Comparison of ENCODE assay signal across 22 mouse cellular contexts in the genomic region with DNA sequence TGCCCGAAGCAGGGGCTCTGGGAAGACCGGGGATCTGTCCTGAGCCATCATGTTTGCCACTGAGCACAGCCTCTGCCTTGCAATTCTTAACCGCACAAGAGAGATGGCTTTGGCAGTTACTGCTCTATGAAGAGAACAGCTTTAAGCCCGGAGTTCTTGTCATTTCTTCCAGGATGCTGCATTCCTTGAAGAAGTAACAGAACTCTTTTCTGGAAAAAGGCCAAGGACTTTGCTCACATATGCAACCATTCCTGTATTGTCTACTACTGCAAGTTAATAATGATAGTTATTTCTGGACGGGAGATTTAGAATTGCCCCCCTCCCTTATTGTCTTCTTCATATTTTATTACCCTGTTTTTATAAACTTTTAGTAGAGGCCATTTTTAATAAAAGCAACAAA. TPM values are rescaled to one million over a fixed set of nuclear protein-coding genes. Genes with fewer than 3 reads are reported as not detected.
DNase-seq lines count a peak whose midpoint lies in the region; ATAC-seq and TF ChIP-seq lines count a peak whose summit lies in the region.
"Had no signal": no experiment of that assay in that cellular context is flagged by ENCODE, and none has a peak within 500 bp of the region (broad histone marks: within the 10 kb centered on the region; RNA-seq: fewer than 3 reads in every experiment).

No protein-coding gene starts in this region.

- no peaks in the 10 kb centered on the region for H3K9me3 ChIP-seq in kidney, postnatal 0 days (replicated peaks; ENCODE audit: low read length)
- 0 out of 2 replicates have a peak, but pooled peaks cover under 1% of the 10 kb centered on the region for H3K9me3 ChIP-seq in kidney, embryonic 16.5 days (ENCODE audit: low read length)
- no peaks in the 10 kb centered on the region for H3K9me3 ChIP-seq in lung, embryonic 14.5 days (ENCODE audit: low read depth, low read length)
- H3K9me3 ChIP-seq in stomach, embryonic 14.5 days (ENCODE audit: control insufficient read depth, low read depth, low read length): no peaks in the 10 kb centered on the region
- H3K9me3 ChIP-seq in stomach, postnatal 0 days (ENCODE audit: control insufficient read depth, low read length): no peaks in the 10 kb centered on the region
- H3K9me3 ChIP-seq in hindbrain, embryonic 13.5 days: 0 out of 2 replicates have a peak, but pooled peaks cover under 1% of the 10 kb centered on the region
- H3K9me3 ChIP-seq: embryonic facial prominence, embryonic 12.5 days; embryonic facial prominence, embryonic 15.5 days; G1E had no signal

- no peak overlapping the region for H3K9ac ChIP-seq in kidney, postnatal 0 days (ENCODE audit: low read depth, low read length)
- H3K9ac ChIP-seq in kidney, embryonic 16.5 days (replicated peaks; ENCODE audit: low read length): no peak overlapping the region
- H3K9ac ChIP-seq in lung, embryonic 14.5 days: no peak overlapping the region
- H3K9ac ChIP-seq in stomach, embryonic 14.5 days (replicated peaks; ENCODE audit: low read depth, low read length): no peak overlapping the region
- no peak overlapping the region for H3K9ac ChIP-seq in stomach, postnatal 0 days (ENCODE audit: low read length)
- no peak overlapping the region for H3K9ac ChIP-seq in hindbrain, embryonic 13.5 days
- H3K9ac ChIP-seq: embryonic facial prominence, embryonic 12.5 days; embryonic facial prominence, embryonic 15.5 days; forebrain, embryonic 12.5 days had no signal

- no peak for TF ChIP-seq POLR2A in lung, adult 2 months (IDR thresholded peaks at IDR 0.05; ENCODE audit: borderline replicate concordance, extremely low read depth, low read depth, low read length)

- H3K27me3 ChIP-seq in kidney, postnatal 0 days (ENCODE audit: insufficient read depth, low read length): no peaks in the 10 kb centered on the region
- no peaks in the 10 kb centered on the region for H3K27me3 ChIP-seq in kidney, embryonic 16.5 days (ENCODE audit: insufficient read depth, low read length)
- no peaks in the 10 kb centered on the region for H3K27me3 ChIP-seq in lung, embryonic 14.5 days (ENCODE audit: insufficient read depth, low read length)
- H3K27me3 ChIP-seq in stomach, embryonic 14.5 days (ENCODE audit: control insufficient read depth, insufficient read depth, low read length): no peaks in the 10 kb centered on the region
- no peaks in the 10 kb centered on the region for H3K27me3 ChIP-seq in stomach, postnatal 0 days (ENCODE audit: control insufficient read depth, insufficient read depth, low read length)
- H3K27me3 ChIP-seq in hindbrain, embryonic 13.5 days: no peaks in the 10 kb centered on the region
- H3K27me3 ChIP-seq: embryonic facial prominence, embryonic 12.5 days; embryonic facial prominence, embryonic 15.5 days had no signal

- peaks cover 5% of the 10 kb centered on the region; the same call in 1 of the 2 replicates for H3K4me1 ChIP-seq in kidney, postnatal 0 days (replicated peaks; ENCODE audit: insufficient read depth, low read length)
- peaks cover 13% of the 10 kb centered on the region; the same call in 1 of the 2 replicates for H3K4me1 ChIP-seq in kidney, embryonic 16.5 days (ENCODE audit: insufficient read depth, low read length)
- peaks cover 9% of the 10 kb centered on the region; the same call in 1 of the 2 replicates for H3K4me1 ChIP-seq in lung, embryonic 14.5 days (ENCODE audit: insufficient read depth)
- no peaks in the 10 kb centered on the region for H3K4me1 ChIP-seq in lung, adult 2 months (ENCODE audit: control insufficient read depth, insufficient read depth, low read length)
- peaks cover 4% of the 10 kb centered on the region; the same call in 1 of the 2 replicates for H3K4me1 ChIP-seq in stomach, embryonic 14.5 days (ENCODE audit: control insufficient read depth, insufficient read depth, low read length)
- H3K4me1 ChIP-seq in stomach, postnatal 0 days (replicated peaks; ENCODE audit: control insufficient read depth, insufficient read depth): no peaks in the 10 kb centered on the region
- H3K4me1 ChIP-seq in hindbrain, embryonic 13.5 days (replicated peaks): peaks cover 11% of the 10 kb centered on the region; the same call in 1 of the 2 replicates

- no peak for TF ChIP-seq CTCF in kidney, postnatal 0 days (IDR thresholded peaks at IDR 0.05; ENCODE audit: low read depth)
- no peak for TF ChIP-seq CTCF in lung, embryonic 14.5 days (IDR thresholded peaks at IDR 0.05; ENCODE audit: low read depth)
- no peak for TF ChIP-seq CTCF in lung, adult 2 months (IDR thresholded peaks at IDR 0.05; ENCODE audit: insufficient read depth, low read length)
- TF ChIP-seq CTCF in stomach, postnatal 0 days (IDR thresholded peaks at IDR 0.05; ENCODE audit: low read depth): no peak

- no peak for TF ChIP-seq EP300 in stomach, postnatal 0 days (optimal IDR thresholded peaks at IDR 0.05)

- 66% methylated on average over 5 of the region's 5 CpGs for WGBS in kidney, postnatal 0 days
- 64% methylated on average over 5 of the region's 5 CpGs for WGBS in kidney, embryonic 16.5 days
- WGBS in lung, embryonic 14.5 days: 50% methylated on average over 5 of the region's 5 CpGs
- 62% methylated on average over 5 of the region's 5 CpGs for WGBS in lung, adult 2 months
- WGBS in stomach, embryonic 14.5 days: 53% methylated on average over 5 of the region's 5 CpGs
- WGBS in stomach, postnatal 0 days: 42% methylated on average over 5 of the region's 5 CpGs
- WGBS in hindbrain, embryonic 13.5 days: 86% methylated on average over 5 of the region's 5 CpGs

- H3K4me3 ChIP-seq in kidney, postnatal 0 days (replicated peaks; ENCODE audit: low read depth, low read length): no peak overlapping the region
- no peak overlapping the region for H3K4me3 ChIP-seq in kidney, embryonic 16.5 days (ENCODE audit: low read length)
- no peak overlapping the region for H3K4me3 ChIP-seq in lung, embryonic 14.5 days (ENCODE audit: low read depth, low read length)
- no peak overlapping the region for H3K4me3 ChIP-seq in lung, adult 2 months (replicated peaks; ENCODE audit: extremely low read depth, low read depth, low read length)
- H3K4me3 ChIP-seq in stomach, embryonic 14.5 days (ENCODE audit: low read depth, low read length): no peak overlapping the region
- no peak overlapping the region for H3K4me3 ChIP-seq in stomach, postnatal 0 days (ENCODE audit: low read depth, low read length)
- H3K4me3 ChIP-seq in hindbrain, embryonic 13.5 days: no peak overlapping the region
- H3K4me3 ChIP-seq: embryonic facial prominence, embryonic 12.5 days; embryonic facial prominence, embryonic 15.5 days; erythroblast, embryonic 14.5 days; forebrain, embryonic 10.5 days; forebrain, embryonic 12.5 days had no signal

- ATAC-seq in kidney, postnatal 0 days (replicated peaks; ENCODE audit: low FRiP score, low read depth): no peak
- no peak for ATAC-seq in kidney, embryonic 16.5 days (ENCODE audit: low FRiP score, low TSS enrichment)
- ATAC-seq in lung, embryonic 14.5 days (ENCODE audit: insufficient read depth): peak; percentile 49; the same call in 1 of the 2 replicates
- ATAC-seq in stomach, embryonic 14.5 days (ENCODE audit: insufficient number of reproducible peaks, insufficient read depth, low FRiP score, low read depth): peak; percentile 15; the same call in 1 of the 2 replicates
- no peak for ATAC-seq in stomach, postnatal 0 days (ENCODE audit: low FRiP score, low TSS enrichment)
- no peak for ATAC-seq in hindbrain, embryonic 13.5 days (ENCODE audit: low FRiP score)
- ATAC-seq: CD4-positive, CD25-positive, alpha-beta regulatory T cell, adult 4 months; forebrain, embryonic 14.5 days; forebrain, embryonic 16.5 days had no signal

- no peaks in the 10 kb centered on the region for H3K36me3 ChIP-seq in kidney, postnatal 0 days (ENCODE audit: insufficient read depth, low read length)
- H3K36me3 ChIP-seq in kidney, embryonic 16.5 days (ENCODE audit: insufficient read depth, low read length): no peaks in the 10 kb centered on the region
- H3K36me3 ChIP-seq in lung, embryonic 14.5 days (ENCODE audit: insufficient read depth): no peaks in the 10 kb centered on the region
- no peaks in the 10 kb centered on the region for H3K36me3 ChIP-seq in stomach, embryonic 14.5 days (ENCODE audit: control insufficient read depth, insufficient read depth, low read length)
- H3K36me3 ChIP-seq in stomach, postnatal 0 days (ENCODE audit: control insufficient read depth, insufficient read depth, low read length): no peaks in the 10 kb centered on the region
- H3K36me3 ChIP-seq in hindbrain, embryonic 13.5 days: no peaks in the 10 kb centered on the region
- H3K36me3 ChIP-seq: embryonic facial prominence, embryonic 12.5 days; embryonic facial prominence, embryonic 15.5 days; forebrain, embryonic 10.5 days; forebrain, embryonic 12.5 days; G1E had no signal

- no peak overlapping the region for H3K27ac ChIP-seq in kidney, postnatal 0 days
- H3K27ac ChIP-seq in kidney, embryonic 16.5 days (ENCODE audit: low read length): no peak overlapping the region
- no peak overlapping the region for H3K27ac ChIP-seq in lung, embryonic 14.5 days (ENCODE audit: low read depth)
- H3K27ac ChIP-seq in stomach, embryonic 14.5 days (ENCODE audit: low read length): no peak overlapping the region
- no peak overlapping the region for H3K27ac ChIP-seq in stomach, postnatal 0 days (replicated peaks)
- no peak overlapping the region for H3K27ac ChIP-seq in hindbrain, embryonic 13.5 days
- H3K27ac ChIP-seq: embryonic facial prominence, embryonic 12.5 days; embryonic facial prominence, embryonic 15.5 days; forebrain, embryonic 10.5 days; forebrain, embryonic 12.5 days had no signal

- peak; percentile 64 for DNase-seq in kidney, postnatal 0 days (ENCODE audit: low spot score)
- DNase-seq in lung, embryonic 14.5 days: peak; percentile 82
- no peak for DNase-seq in lung, adult 2 months
- no peak for DNase-seq in stomach, postnatal 0 days (ENCODE audit: low spot score)
- DNase-seq in NIH3T3 (ENCODE audit: low read depth): peak; percentile 20
- DNase-seq: adrenal gland, adult 2 months; adrenal gland, postnatal 10 days; adrenal gland, postnatal 25 days; B cell, adult 2 months; embryo, embryonic 11 days had no signal

- no peak overlapping the region for H3K4me2 ChIP-seq in kidney, postnatal 0 days (ENCODE audit: low read length)
- no peak overlapping the region for H3K4me2 ChIP-seq in kidney, embryonic 16.5 days (replicated peaks; ENCODE audit: low read depth, low read length)
- no peak overlapping the region for H3K4me2 ChIP-seq in lung, embryonic 14.5 days
- H3K4me2 ChIP-seq in stomach, embryonic 14.5 days (replicated peaks; ENCODE audit: low read depth, low read length): no peak overlapping the region
- H3K4me2 ChIP-seq in stomach, postnatal 0 days (replicated peaks; ENCODE audit: low read depth): no peak overlapping the region
- H3K4me2 ChIP-seq in hindbrain, embryonic 13.5 days: no peak overlapping the region
- H3K4me2 ChIP-seq: embryonic facial prominence, embryonic 12.5 days; embryonic facial prominence, embryonic 15.5 days; forebrain, embryonic 12.5 days had no signal

RNA-seq across cellular contexts. Expression of a gene that starts 30.8 kb away (rescaled TPM):
- 0.51 and 0.64 TPM in 2 replicates for polyA plus RNA-seq in kidney, postnatal 0 days (2015; fragmentation: Nextera tagmentation; extraction: Ambion mirVana)
- polyA plus RNA-seq in kidney, embryonic 16.5 days (2015; fragmentation: Nextera tagmentation; extraction: Ambion mirVana): 0.40 and 0.45 TPM in 2 replicates
- 0.36 and 0.51 TPM in 2 replicates for polyA plus RNA-seq in lung, embryonic 14.5 days (2014; fragmentation: Nextera tagmentation; extraction: Ambion mirVana)
- 0.46 and 0.85 TPM in 2 replicates for polyA plus RNA-seq in lung, adult 2 months (2012; rRNA removed)
- 3.5 and 4.5 TPM in 2 replicates for polyA plus RNA-seq in stomach, embryonic 14.5 days (2014; fragmentation: Nextera tagmentation; extraction: Ambion mirVana)
- polyA plus RNA-seq in stomach, postnatal 0 days (2015; fragmentation: Nextera tagmentation; extraction: Ambion mirVana): 0.64 and 0.73 TPM in 2 replicates
- polyA plus RNA-seq in hindbrain, embryonic 13.5 days (2015; fragmentation: Nextera tagmentation; extraction: Ambion mirVana): 0.16 and 0.21 TPM in 2 replicates
- polyA plus RNA-seq: CD4-positive, CD25-positive, alpha-beta regulatory T cell, adult 4 months; erythroblast, embryonic 14.5 days; G1E had no signal

Comparison
In these comparisons a context has a peak if more than half of its experiments do, and no peak if none do; other contexts are left out.
1. ATAC-seq: peak in lung, embryonic 14.5 days (single experiment) and stomach, embryonic 14.5 days (single experiment); none in kidney, postnatal 0 days (single experiment), kidney, embryonic 16.5 days (single experiment), stomach, postnatal 0 days (single experiment) and hindbrain, embryonic 13.5 days (single experiment).
2. DNase-seq: peak in kidney, postnatal 0 days (single experiment), lung, embryonic 14.5 days (single experiment) and NIH3T3 (single experiment); none in lung, adult 2 months (single experiment) and stomach, postnatal 0 days (single experiment).